In genomic region chr10:53347787-53348755, GRCm38 (mm10) we compare ENCODE assay signal across 9 mouse cellular contexts. TPM values are rescaled to one million over a fixed set of nuclear protein-coding genes. Genes with fewer than 3 reads are reported as not detected.
DNase-seq lines count a peak whose midpoint lies in the region; ATAC-seq lines count a peak whose summit lies in the region.
"Had no signal": no experiment of that assay in that cellular context is flagged by ENCODE, and none has a peak within 500 bp of the region (broad histone marks: within the 10 kb centered on the region; RNA-seq: fewer than 3 reads in every experiment).

No protein-coding gene starts in this region.

- H3K4me3 ChIP-seq in limb, embryonic 11.5 days (ENCODE audit: low read depth, low read length): no peak overlapping the region
- H3K4me3 ChIP-seq in limb, embryonic 10.5 days: no peak overlapping the region
- no peak overlapping the region for H3K4me3 ChIP-seq in brown adipose tissue, adult 24 weeks (ENCODE audit: insufficient read depth, low read depth, low read length)
- no peak overlapping the region for H3K4me3 ChIP-seq in forebrain, embryonic 11.5 days (ENCODE audit: low read depth, low read length)
- no peak overlapping the region for H3K4me3 ChIP-seq in intestine, embryonic 14.5 days (ENCODE audit: low read depth, low read length)
- H3K4me3 ChIP-seq in midbrain, embryonic 15.5 days: no peak overlapping the region
- no peak overlapping the region for H3K4me3 ChIP-seq in stomach, embryonic 16.5 days (replicated peaks; ENCODE audit: low read length)
- H3K4me3 ChIP-seq: embryonic facial prominence, embryonic 12.5 days had no signal

- peak; percentile 59 for DNase-seq in limb, embryonic 11.5 days (ENCODE audit: low spot score)
- no peak for DNase-seq in limb, embryonic 10.5 days (ENCODE audit: low spot score)
- peak; percentile 54 for DNase-seq in forebrain, embryonic 11.5 days (ENCODE audit: low spot score)
- peak; percentile 64 for DNase-seq in intestine, embryonic 14.5 days (ENCODE audit: low spot score)
- peak; percentile 30 to 79 for DNase-seq in left cerebral cortex, adult 9 months (ENCODE audit: low spot score in 2 of 2)

- H3K9ac ChIP-seq in limb, embryonic 11.5 days (ENCODE audit: low read length): no peak overlapping the region
- no peak overlapping the region for H3K9ac ChIP-seq in forebrain, embryonic 11.5 days (ENCODE audit: low read length)
- no peak overlapping the region for H3K9ac ChIP-seq in intestine, embryonic 14.5 days (ENCODE audit: low read length)
- no peak overlapping the region for H3K9ac ChIP-seq in midbrain, embryonic 15.5 days
- no peak overlapping the region for H3K9ac ChIP-seq in stomach, embryonic 16.5 days (ENCODE audit: low read length)
- H3K9ac ChIP-seq: embryonic facial prominence, embryonic 12.5 days had no signal

- no peak overlapping the region for H3K27ac ChIP-seq in limb, embryonic 11.5 days (replicated peaks; ENCODE audit: low read depth, low read length)
- H3K27ac ChIP-seq in limb, embryonic 10.5 days: no peak overlapping the region
- peak overlapping the region; percentile 10; the same call in 1 of the 2 replicates for H3K27ac ChIP-seq in brown adipose tissue, adult 24 weeks (replicated peaks; ENCODE audit: low read depth, low read length)
- H3K27ac ChIP-seq in forebrain, embryonic 11.5 days (ENCODE audit: low read depth, low read length): no peak overlapping the region
- no peak overlapping the region for H3K27ac ChIP-seq in intestine, embryonic 14.5 days (ENCODE audit: low read depth)
- H3K27ac ChIP-seq in midbrain, embryonic 15.5 days: no peak overlapping the region
- H3K27ac ChIP-seq in stomach, embryonic 16.5 days (ENCODE audit: low read length): no peak overlapping the region
- H3K27ac ChIP-seq: embryonic facial prominence, embryonic 12.5 days had no signal

- 59% methylated on average over 10 of the region's 10 CpGs for WGBS in limb, embryonic 11.5 days
- WGBS in limb, embryonic 10.5 days: 62% methylated on average over 10 of the region's 10 CpGs
- WGBS in forebrain, embryonic 11.5 days: 61% methylated on average over 10 of the region's 10 CpGs
- 56% methylated on average over 10 of the region's 10 CpGs for WGBS in intestine, embryonic 14.5 days
- WGBS in midbrain, embryonic 15.5 days: 56% methylated on average over 10 of the region's 10 CpGs
- WGBS in stomach, embryonic 16.5 days: 52% methylated on average over 10 of the region's 10 CpGs

- H3K9me3 ChIP-seq in limb, embryonic 11.5 days (ENCODE audit: control insufficient read depth, low read length): no peaks in the 10 kb centered on the region
- no peaks in the 10 kb centered on the region for H3K9me3 ChIP-seq in limb, embryonic 10.5 days (replicated peaks)
- no peaks in the 10 kb centered on the region for H3K9me3 ChIP-seq in forebrain, embryonic 11.5 days (ENCODE audit: control insufficient read depth, low read length)
- H3K9me3 ChIP-seq in intestine, embryonic 14.5 days (ENCODE audit: control insufficient read depth, low read length): no peaks in the 10 kb centered on the region
- no peaks in the 10 kb centered on the region for H3K9me3 ChIP-seq in midbrain, embryonic 15.5 days
- no peaks in the 10 kb centered on the region for H3K9me3 ChIP-seq in stomach, embryonic 16.5 days (replicated peaks; ENCODE audit: control insufficient read depth, low read length)
- H3K9me3 ChIP-seq: embryonic facial prominence, embryonic 12.5 days had no signal

- H3K4me1 ChIP-seq in limb, embryonic 11.5 days (ENCODE audit: control insufficient read depth, insufficient read depth, low read length): no peaks in the 10 kb centered on the region
- peaks cover 3% of the 10 kb centered on the region; the same call in 1 of the 2 replicates for H3K4me1 ChIP-seq in limb, embryonic 10.5 days
- peaks cover 7% of the 10 kb centered on the region for H3K4me1 ChIP-seq in brown adipose tissue, adult 24 weeks (ENCODE audit: control insufficient read depth, insufficient read depth, insufficient read length, low read length)
- no peaks in the 10 kb centered on the region for H3K4me1 ChIP-seq in forebrain, embryonic 11.5 days (replicated peaks; ENCODE audit: control insufficient read depth, insufficient read depth, low read length)
- peaks cover 6% of the 10 kb centered on the region; the same call in 1 of the 2 replicates for H3K4me1 ChIP-seq in intestine, embryonic 14.5 days (replicated peaks; ENCODE audit: control insufficient read depth, insufficient read depth, low read length)
- peaks cover 3% of the 10 kb centered on the region; the same call in 1 of the 2 replicates for H3K4me1 ChIP-seq in midbrain, embryonic 15.5 days
- H3K4me1 ChIP-seq in stomach, embryonic 16.5 days (ENCODE audit: control insufficient read depth, insufficient read depth, low read length): peaks cover 7% of the 10 kb centered on the region
- H3K4me1 ChIP-seq: embryonic facial prominence, embryonic 12.5 days had no signal

- no peaks in the 10 kb centered on the region for H3K27me3 ChIP-seq in limb, embryonic 11.5 days (ENCODE audit: control insufficient read depth, insufficient read depth, low read length)
- H3K27me3 ChIP-seq in limb, embryonic 10.5 days (ENCODE audit: low read depth, poor library complexity, severe bottlenecking): no peaks in the 10 kb centered on the region
- H3K27me3 ChIP-seq in forebrain, embryonic 11.5 days (ENCODE audit: control insufficient read depth, insufficient read depth, low read length): no peaks in the 10 kb centered on the region
- no peaks in the 10 kb centered on the region for H3K27me3 ChIP-seq in intestine, embryonic 14.5 days (replicated peaks; ENCODE audit: control insufficient read depth, insufficient read depth, low read length)
- no peaks in the 10 kb centered on the region for H3K27me3 ChIP-seq in midbrain, embryonic 15.5 days (replicated peaks)
- H3K27me3 ChIP-seq in stomach, embryonic 16.5 days (ENCODE audit: control insufficient read depth, insufficient read depth, low read length): no peaks in the 10 kb centered on the region
- H3K27me3 ChIP-seq: embryonic facial prominence, embryonic 12.5 days had no signal

- ATAC-seq in limb, embryonic 11.5 days (ENCODE audit: insufficient number of reproducible peaks, low FRiP score, low TSS enrichment, low read depth): 0 out of 2 replicates have a peak, but pooled peaks have one; percentile 62
- peak; percentile 63 for ATAC-seq in forebrain, embryonic 11.5 days (replicated peaks; ENCODE audit: low FRiP score)
- peak; percentile 67 for ATAC-seq in intestine, embryonic 14.5 days (replicated peaks; ENCODE audit: low FRiP score, low TSS enrichment, low read depth)
- peak; percentile 90 for ATAC-seq in midbrain, embryonic 15.5 days (replicated peaks)
- peak; percentile 71 for ATAC-seq in stomach, embryonic 16.5 days (ENCODE audit: insufficient read depth, low FRiP score)

- H3K4me2 ChIP-seq in limb, embryonic 11.5 days (ENCODE audit: low read depth, severe bottlenecking): no peak overlapping the region
- no peak overlapping the region for H3K4me2 ChIP-seq in forebrain, embryonic 11.5 days (ENCODE audit: low read depth, low read length, severe bottlenecking)
- no peak overlapping the region for H3K4me2 ChIP-seq in intestine, embryonic 14.5 days (ENCODE audit: low read length)
- H3K4me2 ChIP-seq in midbrain, embryonic 15.5 days: no peak overlapping the region
- H3K4me2 ChIP-seq in stomach, embryonic 16.5 days (ENCODE audit: low read depth, low read length): no peak overlapping the region
- H3K4me2 ChIP-seq: embryonic facial prominence, embryonic 12.5 days had no signal

- no peaks in the 10 kb centered on the region for H3K36me3 ChIP-seq in limb, embryonic 11.5 days (ENCODE audit: control insufficient read depth, insufficient read depth, low read length)
- H3K36me3 ChIP-seq in limb, embryonic 10.5 days: peaks cover 7% of the 10 kb centered on the region
- H3K36me3 ChIP-seq in forebrain, embryonic 11.5 days (ENCODE audit: control insufficient read depth, insufficient read depth, low read length): no peaks in the 10 kb centered on the region
- H3K36me3 ChIP-seq in intestine, embryonic 14.5 days (ENCODE audit: control insufficient read depth, insufficient read depth, low read length): peaks cover 10% of the 10 kb centered on the region; the same call in 1 of the 2 replicates
- H3K36me3 ChIP-seq in midbrain, embryonic 15.5 days (replicated peaks): no peaks in the 10 kb centered on the region
- no peaks in the 10 kb centered on the region for H3K36me3 ChIP-seq in stomach, embryonic 16.5 days (ENCODE audit: control insufficient read depth, insufficient read depth, low read length)
- H3K36me3 ChIP-seq: embryonic facial prominence, embryonic 12.5 days had no signal

RNA-seq across cellular contexts. Expression of gene Pln, which starts 10.6 kb away (rescaled TPM):
- 1.9 and 2.5 TPM in 2 replicates for polyA plus RNA-seq in limb, embryonic 11.5 days (2014; fragmentation: Nextera tagmentation; extraction: Ambion mirVana)
- polyA plus RNA-seq in limb, embryonic 10.5 days (2016; fragmentation: Nextera tagmentation; extraction: Ambion mirVana): 1.6 and 1.8 TPM in 2 replicates
- 0.75 and 1.5 TPM in 2 replicates for polyA plus RNA-seq in brown adipose tissue, adult 24 weeks (2012; ENCODE audit: insufficient read depth, insufficient read length, missing spikeins)
- 0.96 and 1.9 TPM in 2 replicates for polyA plus RNA-seq in forebrain, embryonic 11.5 days (2014; fragmentation: Nextera tagmentation; extraction: Ambion mirVana)
- 2.7 and 3.4 TPM in 2 replicates for polyA plus RNA-seq in intestine, embryonic 14.5 days (2014; fragmentation: Nextera tagmentation; extraction: Ambion mirVana)
- polyA plus RNA-seq in midbrain, embryonic 15.5 days (2015; fragmentation: Nextera tagmentation; extraction: Ambion mirVana): 0.86 and 1.2 TPM in 2 replicates
- polyA plus RNA-seq in stomach, embryonic 16.5 days (2015; fragmentation: Nextera tagmentation; extraction: Ambion mirVana): 8.1 and 9.8 TPM in 2 replicates

RNA-seq across cellular contexts. Expression of gene Cep85l, which starts 31.7 kb away (rescaled TPM):
- polyA plus RNA-seq in limb, embryonic 11.5 days (2014; fragmentation: Nextera tagmentation; extraction: Ambion mirVana): 6.0 and 6.8 TPM in 2 replicates
- polyA plus RNA-seq in limb, embryonic 10.5 days (2016; fragmentation: Nextera tagmentation; extraction: Ambion mirVana): 4.8 and 6.1 TPM in 2 replicates
- 5.7 and 7.8 TPM in 2 replicates for polyA plus RNA-seq in brown adipose tissue, adult 24 weeks (2012; ENCODE audit: insufficient read depth, insufficient read length, missing spikeins)
- polyA plus RNA-seq in forebrain, embryonic 11.5 days (2014; fragmentation: Nextera tagmentation; extraction: Ambion mirVana): 4.8 and 5.5 TPM in 2 replicates
- polyA plus RNA-seq in intestine, embryonic 14.5 days (2014; fragmentation: Nextera tagmentation; extraction: Ambion mirVana): 6.1 and 7.0 TPM in 2 replicates
- polyA plus RNA-seq in midbrain, embryonic 15.5 days (2015; fragmentation: Nextera tagmentation; extraction: Ambion mirVana): 4.9 and 6.6 TPM in 2 replicates
- polyA plus RNA-seq in stomach, embryonic 16.5 days (2015; fragmentation: Nextera tagmentation; extraction: Ambion mirVana): 2.7 and 3.1 TPM in 2 replicates
